19 mouse cellular contexts compared by ENCODE assay signal in genomic region chr1:66841510-66841909, GRCm38 (mm10).
"Had no signal": no experiment of that assay in that cellular context is flagged by ENCODE, and none has a peak within 500 bp of the region (broad histone marks: within the 10 kb centered on the region; RNA-seq: fewer than 3 reads in every experiment).

No protein-coding gene starts in this region.

- H3K27ac ChIP-seq: liver, embryonic 15.5 days; macrophage; midbrain, embryonic 13.5 days; midbrain, embryonic 15.5 days; neural tube, embryonic 12.5 days; stomach, embryonic 15.5 days; stomach, postnatal 0 days had no signal

- H3K9ac ChIP-seq: liver, embryonic 15.5 days; liver, postnatal 0 days; midbrain, embryonic 13.5 days; midbrain, embryonic 15.5 days; neural tube, embryonic 12.5 days; stomach, embryonic 15.5 days had no signal

- H3K4me1 ChIP-seq: liver, embryonic 15.5 days; midbrain, embryonic 13.5 days; midbrain, embryonic 15.5 days; neural tube, embryonic 12.5 days had no signal

- H3K4me2 ChIP-seq: liver, embryonic 15.5 days; midbrain, embryonic 11.5 days; midbrain, embryonic 13.5 days; midbrain, embryonic 15.5 days; neural tube, embryonic 12.5 days; stomach, embryonic 15.5 days had no signal

- DNase-seq: liver, postnatal 0 days; lung, adult 2 months; lung, postnatal 14 days; lung, postnatal 36 days; right cerebral cortex, postnatal 25 days; right cerebral cortex, postnatal 4 days; spleen, adult 18-20 months; thymus, adult 2 months; thymus, postnatal 25 days; thymus, postnatal 4 days had no signal

- H3K9me3 ChIP-seq: liver, embryonic 15.5 days; megakaryocyte, embryonic 14.5 days; midbrain, embryonic 13.5 days; midbrain, embryonic 15.5 days; neural tube, embryonic 12.5 days; stomach, embryonic 15.5 days had no signal

- ATAC-seq: liver, postnatal 0 days; midbrain, embryonic 13.5 days; midbrain, embryonic 15.5 days had no signal

- H3K36me3 ChIP-seq: midbrain, embryonic 15.5 days had no signal

- H3K27me3 ChIP-seq: liver, embryonic 15.5 days; megakaryocyte, embryonic 14.5 days; midbrain, embryonic 13.5 days; midbrain, embryonic 15.5 days; neural tube, embryonic 12.5 days; stomach, embryonic 15.5 days had no signal

- H3K4me3 ChIP-seq: liver, embryonic 15.5 days; megakaryocyte, embryonic 14.5 days; midbrain, embryonic 13.5 days; midbrain, embryonic 15.5 days; neural tube, embryonic 12.5 days; stomach, embryonic 15.5 days had no signal
